Mouse (Mus musculus) liver, embryonic 16.5 days (tissue): Measurements from ENCODE around the gene Ppy. TPM values are rescaled to one million over a fixed set of nuclear protein-coding genes. Genes with fewer than 3 reads are reported as not detected.

Experiments
- ATAC-seq: fragments of 200-750 bp; cut with Nextera tagmentation; 2 replicates; pipeline ENCODE4 v1.8.0; 2017; ENCODE audit warnings: low read depth, mild to moderate bottlenecking, moderate number of reproducible peaks, moderate library complexity
- H3K27ac ChIP-seq: fragments of 300-500 bp; sonication (generic); 2 replicates; pipeline ENCODE4 v1.5.1; 2014; ENCODE audit warnings: mild to moderate bottlenecking, low read length
- H3K27me3 ChIP-seq: fragments of 300-500 bp; sonication (generic); 2 replicates; pipeline ENCODE4 v1.6.1; 2014; ENCODE audit warnings: low read depth, low read length, mixed read lengths; ENCODE audit not compliant: control insufficient read depth, insufficient read depth
- H3K36me3 ChIP-seq: fragments of 300-500 bp; sonication (generic); 2 replicates; pipeline ENCODE4 v1.6.1; 2014; ENCODE audit warnings: mild to moderate bottlenecking; ENCODE audit not compliant: control insufficient read depth, insufficient read depth
- H3K4me1 ChIP-seq: fragments of 300-500 bp; sonication (generic); 2 replicates; pipeline ENCODE4 v1.6.1; 2014; ENCODE audit warnings: low read depth, low read length, mixed read lengths; ENCODE audit not compliant: control insufficient read depth
- H3K4me2 ChIP-seq: fragments of 300-500 bp; sonication (generic); 2 replicates; pipeline ENCODE4 v1.6.1; 2014; ENCODE audit warnings: low read depth, low read length, mixed read lengths
- H3K4me3 ChIP-seq: fragments of 300-500 bp; sonication (generic); 2 replicates; pipeline ENCODE4 v1.5.1; 2014; ENCODE audit warnings: low read depth, mild to moderate bottlenecking, low read length
- H3K9ac ChIP-seq: fragments of 300-500 bp; sonication (generic); 2 replicates; pipeline ENCODE4 v1.6.1; 2014; ENCODE audit warnings: low read depth, low read length
- H3K9me3 ChIP-seq: fragments of 300-500 bp; sonication (generic); replicated peaks from 2 replicates; pipeline ENCODE4 v1.6.1; 2016; ENCODE audit warnings: low read length; ENCODE audit not compliant: control insufficient read depth
- WGBS: fragments of 180-500 bp; shearing (Covaris S2); extraction: QIAGEN DNeasy Blood & Tissue Kit; methylation state at CpG from one replicate; pipeline ENCODE4 v1.1.7; 2014; ENCODE audit not compliant: insufficient replicate concordance; 5-methylcytosine and 5-hydroxymethylcytosine counted together
- polyA plus RNA-seq: library from polyadenylated mRNA; unstranded; fragments of >200 nt; fragmentation: Nextera tagmentation; extraction: Ambion mirVana; gene quantifications from 2 replicates; pipeline ENCODE4 v1.2.1, GENCODE M21; 2015

Gene Ppy
- polyA plus RNA-seq, 1 experiment from 2014 or later = 0.32 TPM

GRCm38 (mm10) chr11:102083193-102083592, 17.9 kb downstream of the Ppy start:
- H3K9me3 ChIP-seq = no peaks in the 10 kb centered on the region; the same call in 1 of the 2 replicates
- H3K9ac ChIP-seq = no peak overlapping the region
- WGBS = 59% methylated on average over 4 of the region's 4 CpGs
- H3K27me3 ChIP-seq = peaks cover 4% of the 10 kb centered on the region
- peaks cover 3% of the 10 kb centered on the region; the same call in 1 of the 2 replicates for H3K36me3 ChIP-seq
- no peak for ATAC-seq
- no peak overlapping the region for H3K27ac ChIP-seq
- H3K4me3 ChIP-seq = no peak overlapping the region
- peaks cover 28% of the 10 kb centered on the region for H3K4me1 ChIP-seq
- H3K4me2 ChIP-seq = no peak overlapping the region

GRCm38 (mm10) chr11:102082322-102082721, 18.8 kb downstream of the Ppy start:
- Histone ChIP-seq H3K4me2 (peak overlapping the region; percentile 46), H3K27ac (no peak overlapping the region), H3K4me3 (peak overlapping the region; percentile 10), H3K4me1 (peaks cover 23% of the 10 kb centered on the region), H3K9me3 (no peaks in the 10 kb centered on the region; the same call in 1 of the 2 replicates), H3K36me3 (peaks cover 3% of the 10 kb centered on the region; the same call in 1 of the 2 replicates), H3K9ac (peak overlapping the region; percentile 46), H3K27me3 (peaks cover 4% of the 10 kb centered on the region)
- peak; percentile 73 for ATAC-seq
- WGBS = under 1% methylated on average over 18 of the region's 18 CpGs

- H3K4me2 ChIP-seq = no peak overlapping the region
- no peak overlapping the region for H3K9ac ChIP-seq
- no peaks in the 10 kb centered on the region for H3K9me3 ChIP-seq
- H3K27ac ChIP-seq = no peak overlapping the region
- H3K36me3 ChIP-seq = no peaks in the 10 kb centered on the region
- no peak overlapping the region for H3K4me3 ChIP-seq
- no peak for ATAC-seq
- peaks cover 6% of the 10 kb centered on the region for H3K27me3 ChIP-seq
- 88% methylated on average over 14 of the region's 14 CpGs for WGBS
- H3K4me1 ChIP-seq = no peaks in the 10 kb centered on the region
Measured at GRCm38 (mm10) chr11:102073722-102074121, 27.4 kb downstream of the Ppy start.

- Histone ChIP-seq H3K9me3 (no peaks in the 10 kb centered on the region), H3K4me3 (no peak overlapping the region), H3K4me2 (no peak overlapping the region), H3K4me1 (no peaks in the 10 kb centered on the region), H3K36me3 (no peaks in the 10 kb centered on the region), H3K9ac (no peak overlapping the region), H3K27me3 (peaks cover 6% of the 10 kb centered on the region), H3K27ac (no peak overlapping the region)
- WGBS = 29% methylated on average over 5 of the region's 5 CpGs
- ATAC-seq = no peak
Measured at GRCm38 (mm10) chr11:102072729-102073128, 28.4 kb downstream of the Ppy start.

- Histone ChIP-seq H3K27ac (no peak overlapping the region), H3K9me3 (no peaks in the 10 kb centered on the region), H3K4me1 (no peaks in the 10 kb centered on the region), H3K4me3 (no peak overlapping the region), H3K9ac (no peak overlapping the region), H3K4me2 (no peak overlapping the region), H3K36me3 (no peaks in the 10 kb centered on the region), H3K27me3 (peaks cover 6% of the 10 kb centered on the region)
- 26% methylated on average over 13 of the region's 13 CpGs for WGBS
- ATAC-seq = no peak
Measured at GRCm38 (mm10) chr11:102070426-102070825, 30.7 kb downstream of the Ppy start.

GRCm38 (mm10) chr11:102069633-102070032, 31.5 kb downstream of the Ppy start:
- WGBS = 60% methylated on average over 11 of the region's 11 CpGs
- Histone ChIP-seq H3K36me3 (no peaks in the 10 kb centered on the region), H3K9me3 (no peaks in the 10 kb centered on the region), H3K4me2 (no peak overlapping the region), H3K4me1 (no peaks in the 10 kb centered on the region), H3K9ac (no peak overlapping the region), H3K27me3 (peaks cover 6% of the 10 kb centered on the region), H3K4me3 (no peak overlapping the region), H3K27ac (no peak overlapping the region)
- no peak for ATAC-seq

- peak; percentile 50; the same call in 1 of the 2 replicates for ATAC-seq
- H3K4me3 ChIP-seq = no peak overlapping the region
- no peak overlapping the region for H3K27ac ChIP-seq
- H3K4me1 ChIP-seq = no peaks in the 10 kb centered on the region
- no peaks in the 10 kb centered on the region for H3K9me3 ChIP-seq
- peaks cover 6% of the 10 kb centered on the region for H3K27me3 ChIP-seq
- WGBS = 40% methylated on average over 2 of the region's 2 CpGs
- H3K4me2 ChIP-seq = no peak overlapping the region
- H3K9ac ChIP-seq = no peak overlapping the region
- H3K36me3 ChIP-seq = no peaks in the 10 kb centered on the region; the same call in 1 of the 2 replicates
Measured at GRCm38 (mm10) chr11:102068969-102069368, 32.1 kb downstream of the Ppy start.

GRCm38 (mm10) chr11:102063076-102063475, 38.0 kb downstream of the Ppy start:
- Histone ChIP-seq H3K4me2 (no peak overlapping the region), H3K4me3 (no peak overlapping the region)

GRCm38 (mm10) chr11:102061941-102062473, 39.1 kb downstream of the Ppy start:
- no peaks in the 10 kb centered on the region for H3K9me3 ChIP-seq
- H3K27me3 ChIP-seq = peaks cover 6% of the 10 kb centered on the region
- ATAC-seq = no peak
- no peaks in the 10 kb centered on the region; the same call in 1 of the 2 replicates for H3K36me3 ChIP-seq
- 35% methylated on average over 16 of the region's 16 CpGs for WGBS
- H3K4me3 ChIP-seq = no peak overlapping the region
- H3K27ac ChIP-seq = no peak overlapping the region
- H3K4me2 ChIP-seq = no peak overlapping the region
- no peak overlapping the region for H3K9ac ChIP-seq
- H3K4me1 ChIP-seq = peaks cover 10% of the 10 kb centered on the region

More at GRCm38 (mm10) chr11:102063076-102063475, 38.0 kb downstream of the Ppy start:
- Histone ChIP-seq H3K27me3 (peaks cover 6% of the 10 kb centered on the region), H3K4me1 (peaks cover 10% of the 10 kb centered on the region), H3K9me3 (no peaks in the 10 kb centered on the region), H3K36me3 (no peaks in the 10 kb centered on the region; the same call in 1 of the 2 replicates), H3K9ac (no peak overlapping the region), H3K27ac (no peak overlapping the region)
- WGBS = 64% methylated on average over 13 of the region's 13 CpGs
- no peak for ATAC-seq
